33 mouse cellular contexts compared by ENCODE assay signal in genomic region chr15:78563344-78563743, GRCm38 (mm10). TPM values are rescaled to one million over a fixed set of nuclear protein-coding genes. Genes with fewer than 3 reads are reported as not detected.
DNase-seq lines count a peak whose midpoint lies in the region; ATAC-seq and TF ChIP-seq lines count a peak whose summit lies in the region.
"Had no signal": no experiment of that assay in that cellular context is flagged by ENCODE, and none has a peak within 500 bp of the region (broad histone marks: within the 10 kb centered on the region; RNA-seq: fewer than 3 reads in every experiment).

No protein-coding gene starts in this region.

- no peak for TF ChIP-seq CTCF in CH12.LX (conservative IDR thresholded peaks at IDR 0.05 in 1 of 2, IDR thresholded peaks at IDR 0.05 in 1 of 2; ENCODE audit: low read depth in 2 of 2, low read length in 2 of 2)
- TF ChIP-seq CTCF in bone marrow, adult 2 months (IDR thresholded peaks at IDR 0.05; ENCODE audit: control insufficient read depth, insufficient read depth, low read length) = 0 out of 2 replicates have a peak, but pooled peaks have one; percentile 31

- H3K4me1 ChIP-seq in megakaryocyte, embryonic 14.5 days = peaks cover 91% of the 10 kb centered on the region
- H3K4me1 ChIP-seq in CH12.LX (ENCODE audit: control insufficient read depth in 1 of 2, insufficient read depth in 2 of 2) = peaks cover 50 to 97% of the 10 kb centered on the region in 2 experiments
- H3K4me1 ChIP-seq in bone marrow, adult 2 months (ENCODE audit: control insufficient read depth, insufficient read depth, low read length) = peaks cover 25% of the 10 kb centered on the region
- peaks cover 48% of the 10 kb centered on the region for H3K4me1 ChIP-seq in liver, embryonic 15.5 days (replicated peaks)
- H3K4me1 ChIP-seq: heart, embryonic 13.5 days; hindbrain, embryonic 15.5 days; intestine, embryonic 15.5 days; lung, embryonic 15.5 days; midbrain, embryonic 13.5 days had no signal

- peak overlapping the region; percentile 84 for H3K4me3 ChIP-seq in megakaryocyte, embryonic 14.5 days (replicated peaks)
- peak overlapping the region in 1 of 3 experiments; percentile 65 for H3K4me3 ChIP-seq in CH12.LX (replicated peaks in 1 of 3; ENCODE audit: low read depth in 2 of 3, low read length in 2 of 3, poor library complexity in 1 of 3)
- peak overlapping the region; percentile 29 for H3K4me3 ChIP-seq in bone marrow, adult 2 months (replicated peaks; ENCODE audit: control insufficient read depth, low read depth, low read length)
- H3K4me3 ChIP-seq in liver, embryonic 15.5 days (replicated peaks) = no peak overlapping the region
- H3K4me3 ChIP-seq: gastrocnemius, adult 2 months; heart, adult 2 months; heart, embryonic 13.5 days; hindbrain, embryonic 10.5 days; hindbrain, embryonic 15.5 days; intestine, embryonic 15.5 days; lung, embryonic 15.5 days; midbrain, embryonic 13.5 days had no signal

- dilution Hi-C loops in CH12.LX (cut with MboI; ENCODE audit: extremely low pct_ligation_motif_present, extremely low pct_unique_long_range_greater_than_20kb, low sequenced_read_pairs) = no loop called here

- no peak for TF ChIP-seq EP300 in CH12.LX (IDR thresholded peaks at IDR 0.05; ENCODE audit: low read length)

- peaks cover 11% of the 10 kb centered on the region for H3K79me2 ChIP-seq in CH12.LX (replicated peaks; ENCODE audit: control insufficient read depth, extremely low read depth, insufficient read depth, poor library complexity, severe bottlenecking)

- peaks cover 86% of the 10 kb centered on the region for H3K36me3 ChIP-seq in megakaryocyte, embryonic 14.5 days (replicated peaks; ENCODE audit: low read length)
- H3K36me3 ChIP-seq in CH12.LX (replicated peaks in 1 of 2; ENCODE audit: control insufficient read depth in 1 of 2, insufficient read depth in 1 of 2, low read length in 1 of 2) = peaks cover 74 to 82% of the 10 kb centered on the region in 2 experiments
- peaks cover 20% of the 10 kb centered on the region for H3K36me3 ChIP-seq in liver, embryonic 15.5 days (replicated peaks)
- H3K36me3 ChIP-seq: heart, embryonic 13.5 days; hindbrain, embryonic 10.5 days; hindbrain, embryonic 15.5 days; intestine, embryonic 15.5 days; lung, embryonic 15.5 days; midbrain, embryonic 13.5 days had no signal

- WGBS in bone marrow, adult 2 months = 89% methylated on average over 3 of the region's 3 CpGs
- 96% methylated on average over 3 of the region's 3 CpGs for whole genome bisulfite sequencing in liver, embryonic 15.5 days (ENCODE audit: insufficient replicate concordance)

- no peaks in the 10 kb centered on the region for H3K9me3 ChIP-seq in megakaryocyte, embryonic 14.5 days
- no peaks in the 10 kb centered on the region for H3K9me3 ChIP-seq in CH12.LX (replicated peaks; ENCODE audit: low read length)
- no peaks in the 10 kb centered on the region for H3K9me3 ChIP-seq in liver, embryonic 15.5 days (replicated peaks)
- H3K9me3 ChIP-seq: heart, embryonic 13.5 days; hindbrain, embryonic 10.5 days; hindbrain, embryonic 15.5 days; intestine, embryonic 15.5 days; lung, embryonic 15.5 days; midbrain, embryonic 13.5 days had no signal

- peak overlapping the region; percentile 95 for H3K27ac ChIP-seq in CH12.LX (ENCODE audit: insufficient read depth, low read depth)
- peak overlapping the region; percentile 89; the same call in 1 of the 2 replicates for H3K27ac ChIP-seq in bone marrow, adult 2 months (ENCODE audit: control insufficient read depth, insufficient read depth, low read depth, low read length, poor library complexity)
- H3K27ac ChIP-seq in liver, embryonic 15.5 days (replicated peaks) = no peak overlapping the region
- H3K27ac ChIP-seq: gastrocnemius, adult 2 months; heart, adult 2 months; heart, embryonic 13.5 days; hindbrain, embryonic 15.5 days; intestine, embryonic 15.5 days; kidney, postnatal 0 days; lung, embryonic 15.5 days; midbrain, embryonic 13.5 days had no signal

- TF ChIP-seq POLR2A in CH12.LX (IDR thresholded peaks at IDR 0.05; ENCODE audit: low read depth, low read length) = no peak
- no peak for TF ChIP-seq POLR2A in bone marrow, adult 2 months (IDR thresholded peaks at IDR 0.05; ENCODE audit: borderline replicate concordance, control insufficient read depth, low read depth, low read length)

- in situ Hi-C loops in CH12.LX (cut with MboI; ENCODE audit: low pct_ligation_motif_present, low pct_unique_long_range_greater_than_20kb, low sequenced_read_pairs) = no loop called here

- no peak for ATAC-seq in megakaryocyte, adult 5-6 weeks (ENCODE audit: poor library complexity, severe bottlenecking)
- ATAC-seq in liver, embryonic 15.5 days (ENCODE audit: insufficient read depth) = no peak
- ATAC-seq: forebrain, embryonic 16.5 days; intestine, embryonic 15.5 days; midbrain, embryonic 13.5 days had no signal

- no peak overlapping the region for H3K9ac ChIP-seq in CH12.LX (ENCODE audit: insufficient read depth, low read depth)
- no peak overlapping the region for H3K9ac ChIP-seq in liver, embryonic 15.5 days
- H3K9ac ChIP-seq: heart, embryonic 13.5 days; hindbrain, embryonic 15.5 days; intestine, embryonic 15.5 days; lung, embryonic 15.5 days; midbrain, embryonic 13.5 days had no signal

- H3K27me3 ChIP-seq in megakaryocyte, embryonic 14.5 days (replicated peaks) = no peaks in the 10 kb centered on the region
- H3K27me3 ChIP-seq in CH12.LX (replicated peaks) = no peaks in the 10 kb centered on the region
- H3K27me3 ChIP-seq in liver, embryonic 15.5 days = no peaks in the 10 kb centered on the region
- H3K27me3 ChIP-seq: heart, embryonic 13.5 days; hindbrain, embryonic 15.5 days; intestine, embryonic 15.5 days; lung, embryonic 15.5 days; midbrain, embryonic 13.5 days had no signal

- peak overlapping the region; percentile 60; the same call in 1 of the 2 replicates for H3K4me2 ChIP-seq in CH12.LX (ENCODE audit: insufficient read depth, low read depth, poor library complexity, severe bottlenecking)
- H3K4me2 ChIP-seq in liver, embryonic 15.5 days = peak overlapping the region; percentile 53
- H3K4me2 ChIP-seq: heart, embryonic 13.5 days; hindbrain, embryonic 15.5 days; intestine, embryonic 15.5 days; lung, embryonic 15.5 days; midbrain, embryonic 13.5 days had no signal

- TF ChIP-seq RAD21 in CH12.LX (IDR thresholded peaks at IDR 0.05; ENCODE audit: low read depth, low read length) = no peak

- DNase-seq in CH12.LX (ENCODE audit: extremely low read depth) = no peak
- no peak for DNase-seq in kidney, adult 8-10 months
- no peak for DNase-seq in layer of hippocampus, postnatal 36 days
- DNase-seq: adrenal gland, postnatal 10 days; cerebellum, adult 11-12 months; cerebellum, postnatal 10 days; gastrocnemius, adult 2 months; gastrocnemius, postnatal 36 days; heart, postnatal 10 days; kidney, adult 2 months; kidney, postnatal 4 days; right cerebral cortex, adult 18-20 months had no signal

TF ChIP-seq in CH12.LX, 34 proteins besides CTCF, POLR2A, EP300 and RAD21 (continues in another document):
- TF ChIP-seq POLR2AphosphoS2 (IDR thresholded peaks at IDR 0.05; ENCODE audit: low read depth, low read length) (no peak), MEF2A (IDR thresholded peaks at IDR 0.05; ENCODE audit: borderline replicate concordance, low read depth, low read length) (no peak), GABPA (IDR thresholded peaks at IDR 0.05; ENCODE audit: insufficient replicate concordance, low read depth, low read length) (no peak)

RNA-seq across cellular contexts. Expression of gene Rac2, which starts 9.2 kb away (rescaled TPM):
- 860 and 3,464 TPM in 2 replicates for polyA plus RNA-seq in megakaryocyte, embryonic 14.5 days (2012; ENCODE audit: insufficient read depth, low replicate concordance)
- 581 and 637 TPM in 2 replicates for total RNA-seq in megakaryocyte, adult 5-6 weeks (2015)
- 416 and 453 TPM in 2 replicates for total RNA-seq in megakaryocyte, adult 5-6 weeks (2017)
- total RNA-seq in CH12.LX (2012; rRNA removed) = 314 and 453 TPM in 2 replicates
- 142 and 160 TPM in 2 replicates for total RNA-seq in CH12.LX (2014; rRNA removed)
- polyA plus RNA-seq in CH12.LX (2012; ENCODE audit: insufficient read length, low read depth) = 883 and 942 TPM in 2 replicates
- 94.5 and 156 TPM in 2 replicates for polyA plus RNA-seq in bone marrow, adult 2 months (2011; ENCODE audit: insufficient read depth, insufficient read length, low replicate concordance, missing spikeins)
- 123 and 130 TPM in 2 replicates for polyA plus RNA-seq in liver, embryonic 15.5 days (2015; fragmentation: Nextera tagmentation; extraction: Ambion mirVana)
- total RNA-seq in layer of hippocampus, postnatal 36 days (2021) = 1 to 10 TPM; 2.0 to 2.7 TPM

RNA-seq across cellular contexts. Expression of gene Sstr3, which starts 18.9 kb away (rescaled TPM):
- not detected in 2 replicates for polyA plus RNA-seq in megakaryocyte, embryonic 14.5 days (2012; ENCODE audit: insufficient read depth, low replicate concordance)
- 0.02 TPM in 1 of 2 replicates, not detected in the other for total RNA-seq in megakaryocyte, adult 5-6 weeks (2015)
- not detected in 2 replicates for total RNA-seq in megakaryocyte, adult 5-6 weeks (2017)
- total RNA-seq in CH12.LX (2012; rRNA removed) (not detected in 2 replicates), CH12.LX (2014; rRNA removed) (not detected in 2 replicates)
- polyA plus RNA-seq in CH12.LX (2012; ENCODE audit: insufficient read length, low read depth) = 0.14 and 0.36 TPM in 2 replicates
- polyA plus RNA-seq in bone marrow, adult 2 months (2011; ENCODE audit: insufficient read depth, insufficient read length, low replicate concordance, missing spikeins) = not detected in 2 replicates
- polyA plus RNA-seq in liver, embryonic 15.5 days (2015; fragmentation: Nextera tagmentation; extraction: Ambion mirVana) = not detected in 2 replicates
- 10 to 100 TPM; 21.6 to 25.1 TPM for total RNA-seq in layer of hippocampus, postnatal 36 days (2021)
- total RNA-seq: common myeloid progenitor, adult 5-6 weeks; gastrocnemius, postnatal 36 days; heart, adult 2 months; megakaryocyte progenitor cell, adult 5-6 weeks; neutrophil, adult 5-6 weeks had no signal
- polyA plus RNA-seq: CD4-positive, CD25-positive, alpha-beta regulatory T cell, adult 4 months; erythroblast, embryonic 14.5 days; forebrain, embryonic 11.5 days; heart, adult 2 months; heart, embryonic 13.5 days; limb, embryonic 11.5 days; liver, adult 2 months; lung, embryonic 15.5 days had no signal

RNA-seq across cellular contexts. Expression of gene C1qtnf6, which starts 32.1 kb away (rescaled TPM):
- 22.8 and 31.2 TPM in 2 replicates for polyA plus RNA-seq in megakaryocyte, embryonic 14.5 days (2012; ENCODE audit: insufficient read depth, low replicate concordance)
- total RNA-seq in megakaryocyte, adult 5-6 weeks (2015) = 2.4 and 2.7 TPM in 2 replicates
- total RNA-seq in megakaryocyte, adult 5-6 weeks (2017) = 0.89 TPM in 1 of 2 replicates, not detected in the other
- 4.1 and 6.3 TPM in 2 replicates for total RNA-seq in CH12.LX (2012; rRNA removed)
- total RNA-seq in CH12.LX (2014; rRNA removed) = 5.0 and 5.7 TPM in 2 replicates
- 27.7 and 28.1 TPM in 2 replicates for polyA plus RNA-seq in CH12.LX (2012; ENCODE audit: insufficient read length, low read depth)
- polyA plus RNA-seq in bone marrow, adult 2 months (2011; ENCODE audit: insufficient read depth, insufficient read length, low replicate concordance, missing spikeins) = 2.4 and 2.7 TPM in 2 replicates
- 3.8 and 4.4 TPM in 2 replicates for polyA plus RNA-seq in liver, embryonic 15.5 days (2015; fragmentation: Nextera tagmentation; extraction: Ambion mirVana)
- total RNA-seq in layer of hippocampus, postnatal 36 days (2021) = 1 to 10 TPM; 3.5 to 4.4 TPM
- polyA plus RNA-seq: erythroblast, embryonic 14.5 days had no signal

RNA-seq across cellular contexts. Expression of gene Cyth4, which starts 33.5 kb away (rescaled TPM):
- polyA plus RNA-seq in megakaryocyte, embryonic 14.5 days (2012; ENCODE audit: insufficient read depth, low replicate concordance) = 27.7 and 31.6 TPM in 2 replicates
- 137 and 141 TPM in 2 replicates for total RNA-seq in megakaryocyte, adult 5-6 weeks (2015)
- total RNA-seq in megakaryocyte, adult 5-6 weeks (2017) = 263 and 285 TPM in 2 replicates
- 42.2 and 51.9 TPM in 2 replicates for total RNA-seq in CH12.LX (2012; rRNA removed)
- 38.6 and 39.2 TPM in 2 replicates for total RNA-seq in CH12.LX (2014; rRNA removed)
- 75.3 and 80.5 TPM in 2 replicates for polyA plus RNA-seq in CH12.LX (2012; ENCODE audit: insufficient read length, low read depth)
- 49.8 and 105 TPM in 2 replicates for polyA plus RNA-seq in bone marrow, adult 2 months (2011; ENCODE audit: insufficient read depth, insufficient read length, low replicate concordance, missing spikeins)
- polyA plus RNA-seq in liver, embryonic 15.5 days (2015; fragmentation: Nextera tagmentation; extraction: Ambion mirVana) = 13.5 and 14.7 TPM in 2 replicates
- 10 to 100 TPM; 22.2 to 23.7 TPM for total RNA-seq in layer of hippocampus, postnatal 36 days (2021)
